Mouse (Mus musculus): ENCODE results near the gene Slc9a3r2. TPM values are rescaled to one million over a fixed set of nuclear protein-coding genes. Genes with fewer than 3 reads are reported as not detected.
A peak's percentile ranks its signal among the peaks of the same experiment; 100 is the strongest.

Slc9a3r2 gene
- total RNA-seq, 2 experiments from 2014 or later, result 41.1 to 43.3 TPM

- no peak for DNase-seq
These were observed 14.4 kb downstream of the Slc9a3r2 start for GRCm38 (mm10) chr17:24635694-24636093.

GRCm38 (mm10) chr17:24635024-24635423 lies 15.1 kb downstream of the Slc9a3r2 start:
- no peak for DNase-seq

- DNase-seq, result no peak
These were observed 16.3 kb downstream of the Slc9a3r2 start for GRCm38 (mm10) chr17:24633831-24634230.

- DNase-seq, result no peak
These were observed 17.2 kb downstream of the Slc9a3r2 start for GRCm38 (mm10) chr17:24632813-24633449.

- peak; percentile 84 to 85 for DNase-seq
These were observed 17.8 kb downstream of the Slc9a3r2 start, which contains the start of the genes Tsc2 and Nthl1 for GRCm38 (mm10) chr17:24632167-24632812. Gene Tsc2 (minus strand): TSS chr17:24632630. Gene Nthl1 (plus strand): TSS chr17:24632680.

- DNase-seq, result peak; percentile 78 to 84
These were observed 20.1 kb downstream of the Slc9a3r2 start for GRCm38 (mm10) chr17:24630072-24630471.

GRCm38 (mm10) chr17:24628646-24629045 lies 21.5 kb downstream of the Slc9a3r2 start:
- peak; percentile 67 for DNase-seq

- no peak for DNase-seq
These were observed 24.7 kb downstream of the Slc9a3r2 start for GRCm38 (mm10) chr17:24625472-24625871.

GRCm38 (mm10) chr17:24617561-24618194 lies 32.4 kb downstream of the Slc9a3r2 start:
- no peak for DNase-seq

- no peak for DNase-seq
These were observed 39.4 kb downstream of the Slc9a3r2 start for GRCm38 (mm10) chr17:24610711-24611110.

GRCm38 (mm10) chr17:24608874-24609273 lies 41.3 kb downstream of the Slc9a3r2 start:
- no peak for DNase-seq

- no peak for DNase-seq
These were observed 41.8 kb downstream of the Slc9a3r2 start for GRCm38 (mm10) chr17:24608370-24608769.

- no peak for DNase-seq
These were observed 45.6 kb downstream of the Slc9a3r2 start for GRCm38 (mm10) chr17:24604557-24604956.

GRCm38 (mm10) chr17:24603961-24604360 lies 46.2 kb downstream of the Slc9a3r2 start:
- no peak for DNase-seq

GRCm38 (mm10) chr17:24600502-24600901 lies 49.6 kb downstream of the Slc9a3r2 start:
- no peak for DNase-seq

- no peak for DNase-seq
These were observed 52.1 kb downstream of the Slc9a3r2 start for GRCm38 (mm10) chr17:24597989-24598388.

- no peak for DNase-seq
These were observed 53.5 kb downstream of the Slc9a3r2 start for GRCm38 (mm10) chr17:24596471-24597183.

- no peak for DNase-seq
These were observed 54.1 kb downstream of the Slc9a3r2 start for GRCm38 (mm10) chr17:24596073-24596466.

GRCm38 (mm10) chr17:24595126-24596072 lies 54.7 kb downstream of the Slc9a3r2 start:
- DNase-seq, result no peak

GRCm38 (mm10) chr17:24593992-24594890 lies 55.9 kb downstream of the Slc9a3r2 start:
- no peak for DNase-seq

GRCm38 (mm10) chr17:24593248-24593647 lies 56.9 kb downstream of the Slc9a3r2 start:
- DNase-seq, result no peak
